Mouse (Mus musculus): Measurements from ENCODE around the gene Gm14409.
"Not testable (repeated sequence)": the region's sequence is repeated elsewhere in the genome, so short reads cannot be mapped to it uniquely, and the experiment has no call there.

GRCm38 (mm10) chr2:177283701-177284100 lies 16.9 kb upstream of the Gm14409 start:
- not testable (repeated sequence) for TF ChIP-seq CTCF (IDR thresholded peaks at IDR 0.05; ENCODE audit: low read depth, low read length); TAL1 (conservative IDR thresholded peaks at IDR 0.05; ENCODE audit: low read depth, low read length); GATA1 (IDR thresholded peaks at IDR 0.05; ENCODE audit: borderline replicate concordance, low read length); POLR2AphosphoS5 (IDR thresholded peaks at IDR 0.05; ENCODE audit: insufficient replicate concordance, low read depth, low read length)
